Mouse (Mus musculus) megakaryocyte, embryonic 14.5 days (primary cell): ENCODE measurements around the gene Klf2. TPM values are rescaled to one million over a fixed set of nuclear protein-coding genes. Genes with fewer than 3 reads are reported as not detected.

Experiments used
- H3K27me3 ChIP-seq: replicated peaks from 2 replicates; pipeline ENCODE3; 2012; ENCODE audit warnings: inconsistent platforms
- H3K36me3 ChIP-seq: replicated peaks from 2 replicates; pipeline ENCODE3; 2012; ENCODE audit warnings: low read length, inconsistent platforms, mixed read lengths
- H3K4me1 ChIP-seq: 2 replicates; pipeline ENCODE4 v1.6.1; 2012; ENCODE audit warnings: inconsistent platforms
- H3K4me3 ChIP-seq: replicated peaks from 2 replicates; pipeline ENCODE3; 2012; ENCODE audit warnings: moderate library complexity, mild to moderate bottlenecking, inconsistent platforms
- H3K9me3 ChIP-seq: 2 replicates; pipeline ENCODE4 v1.6.1; 2012; ENCODE audit warnings: inconsistent platforms
- FLI1 ChIP-seq: IDR thresholded peaks from 2 replicates; pipeline ENCODE4 v1.6.1; 2012; ENCODE audit warnings: low read length, inconsistent platforms, mixed read lengths
- GATA1 ChIP-seq: IDR thresholded peaks from 3 replicates; pipeline ENCODE4 v1.6.1; 2012; ENCODE audit warnings: mixed read lengths, low read length, inconsistent platforms, borderline replicate concordance
- polyA plus RNA-seq: library from polyadenylated mRNA; stranded (reverse); fragments of >175 nt; gene quantifications from 2 replicates; pipeline ENCODE4 v1.2.3, GENCODE M21; 2012; ENCODE audit warnings: low replicate concordance; ENCODE audit not compliant: insufficient read depth

The Klf2 gene
- polyA plus RNA-seq, 1 experiment, result 29.5 TPM

GRCm38 (mm10) chr8:72363457-72363856, 44.6 kb downstream of the Klf2 start:
- Histone ChIP-seq H3K27me3 (no peaks in the 10 kb centered on the region), H3K36me3 (peaks cover 95% of the 10 kb centered on the region), H3K4me3 (no peak overlapping the region), H3K4me1 (peaks cover 12% of the 10 kb centered on the region), H3K9me3 (no peaks in the 10 kb centered on the region)
- TF ChIP-seq FLI1, result no peak
- no peak for TF ChIP-seq GATA1

DNA sequence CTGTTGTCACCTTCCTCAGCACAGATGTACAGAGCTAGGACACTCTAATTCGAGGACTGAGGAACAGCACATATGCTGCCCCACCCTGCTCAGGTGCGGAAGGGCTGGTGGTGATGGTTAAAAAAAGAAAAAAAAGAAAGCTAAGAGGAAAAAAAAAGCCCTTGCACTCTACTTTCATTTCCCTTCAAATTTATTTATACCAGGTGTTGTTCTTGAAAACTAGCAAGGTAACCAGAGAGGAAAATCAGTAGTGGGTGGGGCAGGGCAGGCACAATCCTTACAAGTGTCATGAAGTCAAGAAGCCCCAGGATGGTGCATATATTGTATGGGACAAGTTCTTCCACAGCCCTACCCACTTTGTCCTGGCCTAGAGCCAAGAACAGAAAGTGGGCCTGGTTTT, 46.2 kb downstream of the Klf2 start:
- Histone ChIP-seq H3K9me3 (peaks cover 3% of the 10 kb centered on the region; the same call in 1 of the 2 replicates), H3K27me3 (no peaks in the 10 kb centered on the region), H3K4me3 (no peak overlapping the region), H3K36me3 (peaks cover 95% of the 10 kb centered on the region), H3K4me1 (peaks cover 12% of the 10 kb centered on the region)
- no peak for TF ChIP-seq GATA1
- no peak for TF ChIP-seq FLI1

DNA sequence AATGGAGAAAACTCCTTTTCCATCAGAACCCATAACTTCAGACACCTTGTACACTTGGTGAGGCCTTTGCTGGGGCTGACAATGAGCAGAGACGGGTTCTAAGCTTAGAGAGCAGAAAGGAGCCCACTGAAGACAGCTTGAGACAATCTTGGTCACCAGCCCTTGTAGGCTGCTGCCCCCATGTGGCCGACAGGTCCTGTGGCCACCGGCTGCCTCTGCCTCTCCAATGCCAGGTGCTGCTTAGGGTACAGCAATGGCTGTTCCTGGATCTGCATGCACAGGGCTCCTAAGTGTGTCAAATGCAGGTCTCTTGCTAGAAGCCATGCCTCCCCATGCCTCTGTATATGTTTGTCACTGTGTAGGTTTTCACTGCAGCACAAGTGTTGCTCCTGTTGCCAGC, 47.0 kb downstream of the Klf2 start:
- no peak overlapping the region for H3K4me3 ChIP-seq
- H3K9me3 ChIP-seq, result peaks cover 3% of the 10 kb centered on the region; the same call in 1 of the 2 replicates
- no peaks in the 10 kb centered on the region for H3K27me3 ChIP-seq
- TF ChIP-seq GATA1 (no peak), FLI1 (no peak)
- H3K4me1 ChIP-seq, result peaks cover 12% of the 10 kb centered on the region
- H3K36me3 ChIP-seq, result peaks cover 98% of the 10 kb centered on the region

DNA sequence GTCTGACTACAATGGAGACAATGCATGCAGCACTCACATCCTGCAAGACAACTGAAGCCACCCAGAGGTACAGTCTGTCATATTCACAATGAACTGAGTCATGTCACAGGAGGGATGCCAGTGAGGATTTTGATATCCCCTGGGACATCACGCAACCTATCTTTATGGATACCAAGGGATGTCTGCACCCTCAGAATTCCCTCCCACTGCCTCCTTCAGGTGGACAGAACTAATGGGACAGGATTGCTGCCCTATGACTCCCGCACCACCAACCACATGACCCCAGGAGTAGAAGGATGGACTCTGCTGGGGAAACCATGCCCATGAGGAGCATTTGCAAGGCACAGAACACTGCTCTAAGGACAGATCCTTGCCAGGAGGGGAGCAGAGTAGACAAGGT, 47.6 kb downstream of the Klf2 start:
- Histone ChIP-seq H3K36me3 (peaks cover 99% of the 10 kb centered on the region), H3K27me3 (no peaks in the 10 kb centered on the region), H3K4me3 (no peak overlapping the region), H3K9me3 (peaks cover 3% of the 10 kb centered on the region; the same call in 1 of the 2 replicates), H3K4me1 (peaks cover 12% of the 10 kb centered on the region)
- TF ChIP-seq FLI1 (no peak), GATA1 (no peak)

Other genes with a start within 250 kb of the Klf2 start
- gene Olfr373, start 235.9 kb upstream of the Klf2 start, polyA plus RNA-seq, result not detected in 2 replicates
- not detected in 2 replicates for gene Olfr374, start 212.0 kb upstream of the Klf2 start, polyA plus RNA-seq
- gene Tpm4, start 184.1 kb upstream of the Klf2 start, polyA plus RNA-seq, result 84.6 and 1,037 TPM in 2 replicates
- gene Rab8a, start 157.8 kb upstream of the Klf2 start, polyA plus RNA-seq, result 48.8 and 66.5 TPM in 2 replicates
- 2.3 and 4.8 TPM in 2 replicates for gene Hsh2d, start 129.4 kb upstream of the Klf2 start, polyA plus RNA-seq
- not detected in 2 replicates for gene Cib3, start 106.2 kb upstream of the Klf2 start, polyA plus RNA-seq
- not detected in 2 replicates for gene Gm11034, start 105.4 kb upstream of the Klf2 start, polyA plus RNA-seq
- 9.5 and 80.5 TPM in 2 replicates for gene Fam32a, start 99.3 kb upstream of the Klf2 start, polyA plus RNA-seq
- gene Ap1m1, start 79.0 kb upstream of the Klf2 start, polyA plus RNA-seq, result 188 and 196 TPM in 2 replicates
- gene Gm10282, start 13.8 kb upstream of the Klf2 start, polyA plus RNA-seq, result 27.5 and 64.2 TPM in 2 replicates
- 5.9 and 8.1 TPM in 2 replicates for gene Eps15l1, start 102.4 kb downstream of the Klf2 start, polyA plus RNA-seq
- gene Calr3, start 124.8 kb downstream of the Klf2 start, polyA plus RNA-seq, result not detected in 2 replicates
- gene 1700030K09Rik, start 124.8 kb downstream of the Klf2 start, polyA plus RNA-seq, result 0.77 and 1.3 TPM in 2 replicates
- 85.3 and 112 TPM in 2 replicates for gene Cherp, start 156.2 kb downstream of the Klf2 start, polyA plus RNA-seq
- 2.1 and 2.4 TPM in 2 replicates for gene Slc35e1, start 173.6 kb downstream of the Klf2 start, polyA plus RNA-seq
- 19.9 and 33.8 TPM in 2 replicates for gene Med26, start 229.2 kb downstream of the Klf2 start, polyA plus RNA-seq